Mouse (Mus musculus) neural tube, embryonic 15.5 days (tissue): Measurements from ENCODE around the gene Pnmal1. TPM values are rescaled to one million over a fixed set of nuclear protein-coding genes. Genes with fewer than 3 reads are reported as not detected.

Experiments used
- ATAC-seq: fragments of 200-750 bp; cut with Nextera tagmentation; 2 replicates; pipeline ENCODE4 v1.8.0; 2017; ENCODE audit warnings: mild to moderate bottlenecking, moderate TSS enrichment, moderate library complexity; ENCODE audit not compliant: low FRiP score
- H3K27ac ChIP-seq: fragments of 300-500 bp; sonication (generic); replicated peaks from 2 replicates; pipeline ENCODE4 v1.5.1; 2015; ENCODE audit warnings: mild to moderate bottlenecking, inconsistent platforms
- H3K27me3 ChIP-seq: fragments of 300-500 bp; sonication (generic); replicated peaks from 2 replicates; pipeline ENCODE4 v1.6.1; 2015; ENCODE audit warnings: inconsistent platforms
- H3K36me3 ChIP-seq: fragments of 300-500 bp; sonication (generic); 2 replicates; pipeline ENCODE4 v1.6.1; 2015; ENCODE audit warnings: inconsistent platforms
- H3K4me1 ChIP-seq: fragments of 300-500 bp; sonication (generic); 2 replicates; pipeline ENCODE4 v1.6.1; 2015; ENCODE audit warnings: inconsistent platforms
- H3K4me2 ChIP-seq: fragments of 300-500 bp; sonication (generic); 2 replicates; pipeline ENCODE4 v1.6.1; 2015; ENCODE audit warnings: inconsistent platforms, mild to moderate bottlenecking, moderate library complexity
- H3K4me3 ChIP-seq: fragments of 300-500 bp; sonication (generic); replicated peaks from 2 replicates; pipeline ENCODE4 v1.5.1; 2015; ENCODE audit warnings: mild to moderate bottlenecking, inconsistent platforms
- H3K9ac ChIP-seq: fragments of 300-500 bp; sonication (generic); replicated peaks from 2 replicates; pipeline ENCODE4 v1.6.1; 2015; ENCODE audit warnings: mild to moderate bottlenecking, inconsistent platforms
- H3K9me3 ChIP-seq: fragments of 300-500 bp; sonication (generic); replicated peaks from 2 replicates; pipeline ENCODE4 v1.6.1; 2016; ENCODE audit warnings: inconsistent platforms
- WGBS: fragments of 180-500 bp; shearing (Covaris S2); methylation state at CpG from one replicate; pipeline ENCODE4 v1.1.7; 2015; ENCODE audit warnings: mixed read lengths; 5-methylcytosine and 5-hydroxymethylcytosine counted together
- polyA plus RNA-seq: library from polyadenylated mRNA; unstranded; fragments of >200 nt; fragmentation: Nextera tagmentation; extraction: Ambion mirVana; gene quantifications from 2 replicates; pipeline ENCODE4 v1.2.1, GENCODE M21; 2015

Pnmal1 gene
- polyA plus RNA-seq, 1 experiment from 2014 or later: 52.0 TPM

- H3K4me1 ChIP-seq: peaks cover 65% of the 10 kb centered on the region
- 67% methylated on average over 3 of the region's 3 CpGs for WGBS
- H3K9ac ChIP-seq: no peak overlapping the region; the same call in 1 of the 2 replicates
- H3K9me3 ChIP-seq: no peaks in the 10 kb centered on the region
- no peak for ATAC-seq
- H3K4me3 ChIP-seq: no peak overlapping the region
- no peak overlapping the region for H3K4me2 ChIP-seq
- H3K36me3 ChIP-seq: peaks cover 55% of the 10 kb centered on the region
- H3K27ac ChIP-seq: no peak overlapping the region
- H3K27me3 ChIP-seq: no peaks in the 10 kb centered on the region
Observed at GRCm38 (mm10) chr7:16918670-16919069, 40.8 kb upstream of the Pnmal1 start.

GRCm38 (mm10) chr7:16919395-16920149 lies 39.9 kb upstream of the Pnmal1 start:
- peak overlapping the region; percentile 34; the same call in 1 of the 2 replicates for H3K9ac ChIP-seq
- no peaks in the 10 kb centered on the region for H3K9me3 ChIP-seq
- H3K36me3 ChIP-seq: peaks cover 48% of the 10 kb centered on the region
- H3K27me3 ChIP-seq: no peaks in the 10 kb centered on the region
- peaks cover 62% of the 10 kb centered on the region for H3K4me1 ChIP-seq
- peak overlapping the region; percentile 11; the same call in 1 of the 2 replicates for H3K27ac ChIP-seq
- peak overlapping the region; percentile 80 for H3K4me2 ChIP-seq
- ATAC-seq: no peak
- 85% methylated on average over 13 of the region's 13 CpGs for WGBS
- H3K4me3 ChIP-seq: peak overlapping the region; percentile 8

- H3K4me2 ChIP-seq: peak overlapping the region; percentile 80
- H3K4me1 ChIP-seq: peaks cover 65% of the 10 kb centered on the region
- H3K4me3 ChIP-seq: peak overlapping the region; percentile 8
- 78% methylated on average over 7 of the region's 7 CpGs for WGBS
- H3K36me3 ChIP-seq: peaks cover 42% of the 10 kb centered on the region
- no peaks in the 10 kb centered on the region for H3K9me3 ChIP-seq
- H3K27ac ChIP-seq: peak overlapping the region; percentile 11; the same call in 1 of the 2 replicates
- H3K9ac ChIP-seq: peak overlapping the region; percentile 34; the same call in 1 of the 2 replicates
- no peak for ATAC-seq
- H3K27me3 ChIP-seq: no peaks in the 10 kb centered on the region
Observed at GRCm38 (mm10) chr7:16920150-16920579, 39.3 kb upstream of the Pnmal1 start.

GRCm38 (mm10) chr7:16920818-16921791 lies 38.4 kb upstream of the Pnmal1 start:
- no peak for ATAC-seq
- Histone ChIP-seq H3K27me3 (no peaks in the 10 kb centered on the region), H3K4me3 (peak overlapping the region; percentile 86), H3K9ac (peak overlapping the region; percentile 88), H3K9me3 (no peaks in the 10 kb centered on the region), H3K27ac (peak overlapping the region; percentile 99), H3K4me1 (peaks cover 65% of the 10 kb centered on the region), H3K4me2 (peak overlapping the region; percentile 80), H3K36me3 (peaks cover 34% of the 10 kb centered on the region)
- 44% methylated on average over 21 of the region's 21 CpGs for WGBS

GRCm38 (mm10) chr7:16921881-16922335 lies 37.6 kb upstream of the Pnmal1 start:
- H3K4me1 ChIP-seq: peaks cover 64% of the 10 kb centered on the region
- peaks cover 26% of the 10 kb centered on the region for H3K36me3 ChIP-seq

GRCm38 (mm10) chr7:16922360-16922973 lies 37.0 kb upstream of the Pnmal1 start:
- H3K9ac ChIP-seq: peak overlapping the region; percentile 88
- H3K4me1 ChIP-seq: peaks cover 58% of the 10 kb centered on the region
- H3K27ac ChIP-seq: peak overlapping the region; percentile 99
- peak overlapping the region; percentile 86 for H3K4me3 ChIP-seq
- H3K4me2 ChIP-seq: peak overlapping the region; percentile 80
- 30% methylated on average over 10 of the region's 10 CpGs for WGBS
- 0 out of 2 replicates have a peak, but pooled peaks have one; percentile 1 for ATAC-seq
- H3K36me3 ChIP-seq: peaks cover 20% of the 10 kb centered on the region
- H3K27me3 ChIP-seq: no peaks in the 10 kb centered on the region
- H3K9me3 ChIP-seq: no peaks in the 10 kb centered on the region

More at GRCm38 (mm10) chr7:16921881-16922335, 37.6 kb upstream of the Pnmal1 start:
- H3K27ac ChIP-seq: peak overlapping the region; percentile 99
- no peaks in the 10 kb centered on the region for H3K9me3 ChIP-seq
- no peak for ATAC-seq
- H3K9ac ChIP-seq: peak overlapping the region; percentile 88
- peak overlapping the region; percentile 80 for H3K4me2 ChIP-seq
- H3K27me3 ChIP-seq: no peaks in the 10 kb centered on the region
- WGBS: 33% methylated on average over 6 of the region's 6 CpGs
- H3K4me3 ChIP-seq: peak overlapping the region; percentile 86

GRCm38 (mm10) chr7:16923283-16924036 lies 36.0 kb upstream of the Pnmal1 start:
- Histone ChIP-seq H3K4me2 (peak overlapping the region; percentile 80), H3K27ac (peak overlapping the region; percentile 99), H3K36me3 (peaks cover 10% of the 10 kb centered on the region), H3K9me3 (no peaks in the 10 kb centered on the region), H3K4me1 (peaks cover 48% of the 10 kb centered on the region), H3K27me3 (no peaks in the 10 kb centered on the region), H3K4me3 (peak overlapping the region; percentile 86), H3K9ac (peak overlapping the region; percentile 88)
- WGBS: under 1% methylated on average over 55 of the region's 57 CpGs
- peak; percentile 11 for ATAC-seq

- H3K4me3 ChIP-seq: peak within 1 kb of the TSS; percentile 86
- H3K9ac ChIP-seq: peak within 1 kb of the TSS; percentile 88
- peak within 1 kb of the TSS; percentile 80 for H3K4me2 ChIP-seq
- peaks cover 4% of the 10 kb centered on the region; the same call in 1 of the 2 replicates for H3K36me3 ChIP-seq
- ATAC-seq: peak; percentile 91
- H3K9me3 ChIP-seq: no peaks in the 10 kb centered on the region
- 1% methylated on average over 63 of the region's 64 CpGs for WGBS
- H3K4me1 ChIP-seq: peaks cover 41% of the 10 kb centered on the region
- no peaks in the 10 kb centered on the region for H3K27me3 ChIP-seq
- H3K27ac ChIP-seq: peak within 1 kb of the TSS; percentile 99
Observed at GRCm38 (mm10) chr7:16924037-16924834, 35.2 kb upstream of the Pnmal1 start, which contains the start of gene Calm3. TSS of gene Calm3 (minus strand) at chr7:16924114.

- H3K36me3 ChIP-seq: no peaks in the 10 kb centered on the region
- H3K4me3 ChIP-seq: no peak overlapping the region
- 51% methylated on average over 2 of the region's 2 CpGs for WGBS
Observed at GRCm38 (mm10) chr7:16928341-16928740, 31.1 kb upstream of the Pnmal1 start.

GRCm38 (mm10) chr7:16930850-16931249 lies 28.6 kb upstream of the Pnmal1 start:
- H3K27me3 ChIP-seq: no peaks in the 10 kb centered on the region
- no peaks in the 10 kb centered on the region for H3K9me3 ChIP-seq
- ATAC-seq: no peak
- no peak overlapping the region for H3K27ac ChIP-seq
- 3% methylated on average over 1 of the region's 1 CpGs for WGBS
- H3K4me3 ChIP-seq: no peak overlapping the region
- H3K4me2 ChIP-seq: no peak overlapping the region
- H3K4me1 ChIP-seq: peaks cover 27% of the 10 kb centered on the region
- H3K9ac ChIP-seq: no peak overlapping the region
- no peaks in the 10 kb centered on the region for H3K36me3 ChIP-seq

More at GRCm38 (mm10) chr7:16928341-16928740, 31.1 kb upstream of the Pnmal1 start:
- H3K9ac ChIP-seq: no peak overlapping the region
- ATAC-seq: no peak
- no peak overlapping the region for H3K4me2 ChIP-seq
- H3K27ac ChIP-seq: no peak overlapping the region
- no peaks in the 10 kb centered on the region for H3K27me3 ChIP-seq
- H3K4me1 ChIP-seq: peaks cover 23% of the 10 kb centered on the region
- H3K9me3 ChIP-seq: no peaks in the 10 kb centered on the region
